Mouse (Mus musculus): Measurements from ENCODE around the gene Irgq.
A peak's percentile ranks its signal among the peaks of the same experiment; 100 is the strongest.
"Not testable (repeated sequence)": the region's sequence is repeated elsewhere in the genome, so short reads cannot be mapped to it uniquely, and the experiment has no call there.

Gene Irgq

DNA sequence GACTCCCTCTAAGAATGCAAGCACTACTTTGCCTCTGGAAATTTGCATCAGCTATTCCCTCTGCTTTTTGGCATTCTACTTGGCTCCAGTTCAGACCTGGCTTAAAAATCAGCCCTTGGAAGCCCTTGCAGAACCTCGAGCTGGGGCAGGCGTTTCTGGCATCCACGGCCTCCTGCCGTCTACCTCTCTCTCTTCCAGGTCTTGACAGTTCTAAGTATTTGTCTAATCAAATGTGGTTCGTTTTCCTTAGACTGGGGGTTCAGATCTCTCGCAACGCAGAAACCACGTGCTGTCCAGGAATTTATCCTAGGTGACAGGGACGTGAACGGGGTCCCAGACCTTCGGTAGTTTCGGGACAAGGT, 24.0 kb upstream of the Irgq start:
- H3K4me1 ChIP-seq (replicated peaks; ENCODE audit: low read depth, low read length), result peaks cover 88% of the 10 kb centered on the region
- no peaks in the 10 kb centered on the region for H3K9me3 ChIP-seq (ENCODE audit: low read length)
- no peaks in the 10 kb centered on the region for H3K27me3 ChIP-seq (ENCODE audit: insufficient read depth, low read length)
- peaks cover 30% of the 10 kb centered on the region for H3K36me3 ChIP-seq (ENCODE audit: insufficient read depth, low read length)
- TF ChIP-seq NANOG (IDR thresholded peaks at IDR 0.05; ENCODE audit: borderline replicate concordance, low read length) (no peak), CTCF (conservative IDR thresholded peaks at IDR 0.05; ENCODE audit: low read length) (no peak), POU5F1 (IDR thresholded peaks at IDR 0.05; ENCODE audit: borderline replicate concordance, low read length) (no peak)
- H3K4me3 ChIP-seq (replicated peaks; ENCODE audit: low read length), result peak overlapping the region; percentile 92

DNA sequence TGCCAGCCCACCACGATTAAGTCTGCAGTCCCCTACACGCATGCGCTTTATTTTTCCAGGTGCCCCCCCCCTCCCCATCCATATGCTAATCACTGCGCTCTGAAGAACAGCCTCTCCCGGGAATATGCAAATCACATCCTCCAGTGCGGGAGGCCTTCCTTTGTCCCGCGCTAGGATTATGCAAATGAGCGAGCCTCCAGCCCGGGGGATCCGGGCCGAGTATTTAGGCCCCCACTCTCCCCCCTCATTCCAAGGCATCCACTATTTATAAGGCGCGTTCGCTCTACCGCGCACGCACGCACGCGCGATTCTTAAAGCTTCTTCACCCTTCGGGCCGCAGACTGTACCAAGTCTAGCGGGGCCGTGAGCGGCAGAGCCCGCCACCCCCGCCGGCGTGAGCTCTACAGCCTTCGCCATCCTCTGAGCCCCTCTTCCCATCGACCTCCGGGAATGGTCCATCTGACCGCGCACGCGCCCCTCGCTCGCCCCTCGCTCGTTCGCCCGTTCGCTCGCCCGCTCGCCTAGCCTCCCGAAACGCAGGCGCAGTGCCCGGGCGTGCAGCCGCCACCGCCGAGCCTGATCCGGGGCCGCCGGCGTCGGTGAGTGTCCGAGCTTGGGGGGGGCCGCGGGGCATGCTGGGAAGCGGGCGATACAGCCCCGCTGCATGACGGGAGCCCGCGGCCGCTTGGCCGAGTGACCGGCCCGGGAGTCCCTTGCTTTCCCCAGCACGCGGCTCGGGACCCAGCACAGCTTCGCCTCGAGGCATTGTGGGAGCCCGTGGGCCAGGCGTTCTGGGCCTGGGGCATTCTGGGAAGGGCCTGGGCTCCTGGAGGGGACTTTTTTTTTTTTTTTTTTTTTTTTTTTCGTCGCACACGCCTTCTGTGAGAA, 23.4 kb upstream of the Irgq start, which contains the start of gene Zfp428:
TSS of gene Zfp428 (plus strand) at position 169 of the 888 bp plus-strand sequence.
- Histone ChIP-seq H3K27me3 (ENCODE audit: insufficient read depth, low read length) (no peaks in the 10 kb centered on the region), H3K36me3 (ENCODE audit: insufficient read depth, low read length) (peaks cover 36% of the 10 kb centered on the region), H3K4me3 (replicated peaks; ENCODE audit: low read length) (peak within 1 kb of the TSS; percentile 92), H3K4me1 (replicated peaks; ENCODE audit: low read depth, low read length) (peaks cover 88% of the 10 kb centered on the region), H3K9me3 (ENCODE audit: low read length) (no peaks in the 10 kb centered on the region)
- peak; percentile 38; the same call in 1 of the 2 replicates for TF ChIP-seq POU5F1 (IDR thresholded peaks at IDR 0.05; ENCODE audit: borderline replicate concordance, low read length)
- TF ChIP-seq NANOG (IDR thresholded peaks at IDR 0.05; ENCODE audit: borderline replicate concordance, low read length), result no peak

DNA sequence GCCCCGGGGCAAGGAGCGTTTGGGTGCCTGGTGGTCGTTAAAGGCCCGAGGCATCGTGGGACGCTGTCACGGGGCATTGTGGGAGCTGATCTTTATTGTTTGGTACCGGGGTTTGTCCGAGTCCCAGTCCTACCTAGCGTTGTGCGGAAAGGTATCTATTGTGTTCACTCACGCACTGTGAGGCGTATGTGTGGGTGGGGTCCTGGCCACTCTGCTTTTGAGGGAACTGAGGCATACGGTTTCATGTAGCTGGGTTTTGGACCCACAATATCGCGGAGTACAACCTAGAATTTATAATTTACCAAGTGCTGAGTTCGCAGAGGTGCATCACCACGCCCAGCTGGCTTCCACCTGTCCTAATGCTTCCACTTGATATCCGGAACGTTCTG, 22.8 kb upstream of the Irgq start:
- no peaks in the 10 kb centered on the region for H3K9me3 ChIP-seq (ENCODE audit: low read length)
- H3K27me3 ChIP-seq (ENCODE audit: insufficient read depth, low read length), result no peaks in the 10 kb centered on the region
- peaks cover 88% of the 10 kb centered on the region for H3K4me1 ChIP-seq (replicated peaks; ENCODE audit: low read depth, low read length)
- peaks cover 43% of the 10 kb centered on the region for H3K36me3 ChIP-seq (ENCODE audit: insufficient read depth, low read length)
- no peak for TF ChIP-seq NANOG (IDR thresholded peaks at IDR 0.05; ENCODE audit: borderline replicate concordance, low read length)
- TF ChIP-seq POU5F1 (IDR thresholded peaks at IDR 0.05; ENCODE audit: borderline replicate concordance, low read length), result no peak
- TF ChIP-seq CTCF (conservative IDR thresholded peaks at IDR 0.05; ENCODE audit: low read length), result no peak
- peak overlapping the region; percentile 92 for H3K4me3 ChIP-seq (replicated peaks; ENCODE audit: low read length)

DNA sequence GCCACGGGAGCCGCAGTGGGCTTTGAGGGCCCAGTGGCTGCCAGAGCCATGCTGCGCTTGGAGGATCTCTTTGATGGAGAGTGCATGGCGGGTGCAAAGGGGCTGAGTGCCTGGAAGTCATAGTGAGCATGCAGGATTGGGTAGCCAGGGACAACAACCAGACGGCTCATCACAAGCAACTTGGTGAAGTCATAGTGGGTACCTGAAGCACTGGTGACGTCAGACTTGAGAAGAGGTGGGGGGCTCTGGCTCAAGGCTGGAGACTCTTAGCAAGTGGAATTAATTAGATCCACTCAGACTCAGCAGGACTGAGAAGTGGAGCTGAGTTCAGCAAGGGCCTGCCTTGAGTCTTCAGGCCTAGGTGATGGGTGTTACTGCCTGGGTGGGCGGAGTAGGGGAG, 18.1 kb upstream of the Irgq start, which contains the start of gene AC161166.1:
TSS of gene AC161166.1 (minus strand) at position 101 of the 400 bp plus-strand sequence.
- peak within 1 kb of the TSS; percentile 56 for H3K4me3 ChIP-seq (replicated peaks; ENCODE audit: low read length)
- no peaks in the 10 kb centered on the region for H3K27me3 ChIP-seq (ENCODE audit: insufficient read depth, low read length)
- H3K36me3 ChIP-seq (ENCODE audit: insufficient read depth, low read length), result peaks cover 76% of the 10 kb centered on the region
- TF ChIP-seq CTCF (conservative IDR thresholded peaks at IDR 0.05; ENCODE audit: low read length) (no peak), POU5F1 (IDR thresholded peaks at IDR 0.05; ENCODE audit: borderline replicate concordance, low read length) (no peak), NANOG (IDR thresholded peaks at IDR 0.05; ENCODE audit: borderline replicate concordance, low read length) (no peak)
- no peaks in the 10 kb centered on the region for H3K9me3 ChIP-seq (ENCODE audit: low read length)
- peaks cover 94% of the 10 kb centered on the region for H3K4me1 ChIP-seq (replicated peaks; ENCODE audit: low read depth, low read length)

DNA sequence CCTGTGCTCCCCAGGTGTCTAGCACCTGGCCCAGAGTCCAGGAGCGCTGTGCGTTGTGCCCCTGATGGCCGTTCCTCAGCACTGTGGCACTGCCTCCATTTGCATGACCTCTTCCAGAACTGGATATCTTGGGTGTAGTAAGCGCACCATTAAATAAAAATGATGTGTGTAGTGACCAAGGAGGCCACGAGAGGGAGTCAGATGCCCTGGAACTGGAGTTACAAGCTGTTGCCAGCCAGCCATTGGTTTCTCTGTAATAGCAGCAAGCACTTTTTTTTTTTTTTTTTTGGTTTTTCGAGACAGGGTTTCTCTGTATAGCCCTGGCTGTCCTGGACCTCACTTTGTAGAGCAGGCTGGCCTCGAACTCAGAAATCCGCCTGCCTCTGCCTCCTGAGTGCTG, 14.2 kb upstream of the Irgq start:
- H3K27me3 ChIP-seq (ENCODE audit: insufficient read depth, low read length); H3K9me3 ChIP-seq (ENCODE audit: low read length): not testable (repeated sequence)
- peaks cover 96% of the 10 kb centered on the region for H3K4me1 ChIP-seq (replicated peaks; ENCODE audit: low read depth, low read length)
- H3K4me3 ChIP-seq (replicated peaks; ENCODE audit: low read length), result peak overlapping the region; percentile 35; the same call in 1 of the 2 replicates
- H3K36me3 ChIP-seq (ENCODE audit: insufficient read depth, low read length), result peaks cover 59% of the 10 kb centered on the region
- TF ChIP-seq CTCF (conservative IDR thresholded peaks at IDR 0.05; ENCODE audit: low read length), result peak; percentile 55

DNA sequence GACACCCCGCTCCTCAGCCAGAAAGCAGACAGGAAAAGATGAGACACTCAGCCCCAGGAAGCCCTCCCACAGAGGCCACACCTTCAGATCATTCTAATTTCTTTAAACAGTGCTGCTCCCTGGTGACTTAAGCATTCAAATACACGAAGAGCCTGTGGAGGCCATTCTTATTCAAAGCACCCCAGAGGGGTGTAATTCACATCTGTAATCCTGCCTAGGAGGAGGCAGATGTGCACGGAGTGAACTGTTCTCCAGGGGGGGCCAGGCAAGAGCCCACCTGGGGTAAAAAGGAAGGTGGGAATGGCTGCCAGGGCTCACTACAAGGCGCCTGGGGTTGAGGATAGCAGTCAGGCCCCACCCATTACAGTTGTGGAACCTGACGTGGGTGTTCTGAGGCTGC, 13.4 kb upstream of the Irgq start:
- Histone ChIP-seq H3K9me3 (ENCODE audit: low read length) (no peaks in the 10 kb centered on the region), H3K27me3 (ENCODE audit: insufficient read depth, low read length) (no peaks in the 10 kb centered on the region), H3K4me3 (replicated peaks; ENCODE audit: low read length) (peak overlapping the region; percentile 13; the same call in 1 of the 2 replicates), H3K36me3 (ENCODE audit: insufficient read depth, low read length) (peaks cover 53% of the 10 kb centered on the region), H3K4me1 (replicated peaks; ENCODE audit: low read depth, low read length) (peaks cover 91% of the 10 kb centered on the region)
- TF ChIP-seq POU5F1 (IDR thresholded peaks at IDR 0.05; ENCODE audit: borderline replicate concordance, low read length) (peak; percentile 98), NANOG (IDR thresholded peaks at IDR 0.05; ENCODE audit: borderline replicate concordance, low read length) (peak; percentile 95), CTCF (conservative IDR thresholded peaks at IDR 0.05; ENCODE audit: low read length) (no peak)

DNA sequence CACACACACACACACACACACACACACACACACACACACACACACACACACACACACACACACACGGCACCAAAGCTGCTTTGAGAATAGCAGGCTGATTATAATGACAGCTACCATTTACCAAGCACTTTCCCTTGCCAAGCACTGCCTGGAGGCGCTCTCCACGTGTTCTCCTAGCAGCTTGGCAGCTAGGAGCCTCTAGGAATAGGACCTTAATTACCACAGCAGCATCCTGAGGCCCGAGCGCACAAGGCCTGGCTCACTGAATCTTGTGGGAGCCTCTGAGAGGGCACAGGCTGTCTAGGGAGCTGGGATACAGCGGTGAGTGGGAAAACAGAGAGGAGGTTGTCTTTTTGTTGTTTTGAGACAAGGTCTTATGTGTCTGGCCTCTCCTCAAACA, 12.8 kb upstream of the Irgq start:
- Histone ChIP-seq H3K27me3 (ENCODE audit: insufficient read depth, low read length) (no peaks in the 10 kb centered on the region), H3K36me3 (ENCODE audit: insufficient read depth, low read length) (peaks cover 47% of the 10 kb centered on the region), H3K9me3 (ENCODE audit: low read length) (no peaks in the 10 kb centered on the region), H3K4me3 (replicated peaks; ENCODE audit: low read length) (0 out of 2 replicates have a peak overlapping the region, but pooled peaks have one; percentile 5), H3K4me1 (replicated peaks; ENCODE audit: low read depth, low read length) (peaks cover 89% of the 10 kb centered on the region)
- no peak for TF ChIP-seq POU5F1 (IDR thresholded peaks at IDR 0.05; ENCODE audit: borderline replicate concordance, low read length)
- TF ChIP-seq NANOG (IDR thresholded peaks at IDR 0.05; ENCODE audit: borderline replicate concordance, low read length), result no peak
- no peak for TF ChIP-seq CTCF (conservative IDR thresholded peaks at IDR 0.05; ENCODE audit: low read length)

DNA sequence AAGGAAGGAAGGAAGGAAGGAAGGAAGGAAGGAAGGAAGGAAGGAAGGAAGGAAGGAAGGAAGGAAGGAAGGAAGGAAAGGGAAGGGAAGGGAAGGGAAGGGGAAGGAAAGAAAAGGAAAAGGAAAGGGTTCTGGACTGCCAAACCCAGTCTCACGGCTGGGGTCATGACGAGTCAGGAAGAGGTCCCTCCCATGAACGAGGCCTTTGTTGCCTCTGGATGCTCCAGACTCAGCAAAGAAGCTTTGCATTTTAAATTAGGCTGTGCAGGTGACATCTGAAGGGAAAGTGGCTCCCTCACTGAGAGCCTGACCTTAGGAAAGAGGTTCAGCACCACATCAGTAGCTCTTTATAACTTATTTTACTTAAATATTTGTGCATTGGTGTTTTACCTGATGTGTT, 11.4 kb upstream of the Irgq start:
- H3K36me3 ChIP-seq (ENCODE audit: insufficient read depth, low read length), result peaks cover 32% of the 10 kb centered on the region
- TF ChIP-seq POU5F1 (IDR thresholded peaks at IDR 0.05; ENCODE audit: borderline replicate concordance, low read length) (no peak), CTCF (conservative IDR thresholded peaks at IDR 0.05; ENCODE audit: low read length) (no peak), NANOG (IDR thresholded peaks at IDR 0.05; ENCODE audit: borderline replicate concordance, low read length) (no peak)
- peaks cover 82% of the 10 kb centered on the region for H3K4me1 ChIP-seq (replicated peaks; ENCODE audit: low read depth, low read length)
- no peaks in the 10 kb centered on the region for H3K9me3 ChIP-seq (ENCODE audit: low read length)
- peaks cover 4% of the 10 kb centered on the region; the same call in 1 of the 2 replicates for H3K27me3 ChIP-seq (ENCODE audit: insufficient read depth, low read length)
- no peak overlapping the region for H3K4me3 ChIP-seq (replicated peaks; ENCODE audit: low read length)

DNA sequence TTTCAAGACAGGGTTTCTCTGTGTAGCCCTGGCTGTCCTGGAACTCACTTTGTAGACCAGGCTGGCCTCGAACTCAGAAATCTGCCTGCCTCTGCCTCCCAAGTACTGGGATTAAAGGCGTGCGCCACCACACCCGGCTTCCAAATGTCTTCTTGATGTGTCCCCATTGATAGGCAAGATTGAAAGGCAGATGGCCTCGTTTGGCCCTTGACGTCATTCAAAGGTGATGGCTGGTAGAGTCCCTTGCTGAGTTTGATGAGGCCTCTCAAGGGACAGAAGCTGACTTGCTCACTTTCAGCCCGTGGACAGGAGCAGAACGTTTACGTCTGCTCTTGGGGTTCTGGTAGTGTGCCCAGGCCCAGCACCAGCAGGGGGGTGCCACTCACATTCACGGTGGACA, 10.4 kb upstream of the Irgq start:
- Histone ChIP-seq H3K4me1 (replicated peaks; ENCODE audit: low read depth, low read length) (peaks cover 76% of the 10 kb centered on the region), H3K36me3 (ENCODE audit: insufficient read depth, low read length) (peaks cover 23% of the 10 kb centered on the region)
- not testable (repeated sequence) for H3K9me3 ChIP-seq (ENCODE audit: low read length); H3K27me3 ChIP-seq (ENCODE audit: insufficient read depth, low read length); H3K4me3 ChIP-seq (replicated peaks; ENCODE audit: low read length)
